Mouse (Mus musculus) spleen, adult 2 months (tissue): ENCODE measurements around the gene Gm27021.

Experiments
- CTCF ChIP-seq: fragments of 200-500 bp; IDR thresholded peaks from 2 replicates; pipeline ENCODE4 v1.5.1; 2011; ENCODE audit warnings: mild to moderate bottlenecking, inconsistent platforms; ENCODE audit not compliant: insufficient read depth, insufficient read length, insufficient replicate concordance; ENCODE audit errors: extremely low read depth
- POLR2A ChIP-seq: fragments of 200-500 bp; IDR thresholded peaks from 2 replicates; pipeline ENCODE4 v1.6.1; 2011; ENCODE audit warnings: low read depth, low read length, inconsistent platforms

DNA sequence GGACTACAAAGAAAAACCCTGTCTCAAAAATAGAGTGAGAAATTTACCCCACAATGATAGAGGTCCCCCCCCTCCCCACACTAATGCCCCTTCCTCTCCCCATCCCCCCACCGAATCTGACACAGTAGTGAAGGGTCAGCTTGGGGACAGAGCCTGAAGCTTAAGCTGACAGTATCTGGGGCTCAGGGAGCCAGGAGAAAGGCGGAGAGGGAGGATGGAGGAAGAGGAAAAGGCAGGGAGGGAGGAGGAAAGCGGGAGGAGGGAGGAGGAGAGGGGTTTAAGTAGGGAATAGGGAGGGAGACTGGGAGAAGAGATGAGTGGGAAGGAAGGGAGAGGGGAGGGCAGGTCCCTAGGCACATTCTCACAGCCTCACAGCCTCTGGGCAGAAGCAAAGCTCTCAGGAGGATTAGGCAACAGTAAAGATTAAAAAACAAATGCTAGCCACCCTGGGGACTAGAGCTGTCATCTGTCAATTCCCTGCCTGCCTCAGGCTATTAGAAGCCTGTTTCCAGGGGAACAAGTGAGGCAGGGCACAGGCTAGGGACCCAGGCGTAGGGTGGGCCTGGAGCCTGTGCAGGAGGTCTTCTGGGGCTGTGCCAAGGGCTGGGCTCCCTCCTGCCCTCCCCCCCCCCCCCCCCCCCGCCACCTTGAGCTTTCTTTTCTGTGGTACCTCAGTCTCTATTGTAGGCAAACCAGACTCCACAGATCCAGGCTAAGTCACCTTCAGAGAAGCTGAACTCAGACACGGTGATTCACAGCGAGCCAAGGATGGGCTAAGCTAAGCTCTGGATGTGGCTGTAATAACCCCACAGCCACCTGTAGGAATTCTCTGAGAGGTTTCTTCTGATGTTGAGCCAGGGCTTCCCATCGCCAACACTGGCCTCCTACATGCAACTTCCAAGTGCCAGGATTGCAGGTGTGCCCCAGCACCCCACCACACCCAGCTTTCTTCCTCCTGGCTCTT is 50.9 kb downstream of the Gm27021 start:
- TF ChIP-seq POLR2A, result no peak
- TF ChIP-seq CTCF, result no peak
